Mouse (Mus musculus) kidney, embryonic 16.5 days (tissue): ENCODE data around the gene Agmo. TPM values are rescaled to one million over a fixed set of nuclear protein-coding genes. Genes with fewer than 3 reads are reported as not detected.

Experiments used
- ATAC-seq: fragments of 200-750 bp; cut with Nextera tagmentation; 2 replicates; pipeline ENCODE4 v1.8.0; 2017; ENCODE audit warnings: moderate TSS enrichment; ENCODE audit not compliant: low FRiP score, low TSS enrichment
- H3K27ac ChIP-seq: fragments of 300-500 bp; sonication (generic); 2 replicates; pipeline ENCODE4 v1.5.1; 2014; ENCODE audit warnings: low read length
- H3K27me3 ChIP-seq: fragments of 300-500 bp; sonication (generic); 2 replicates; pipeline ENCODE4 v1.6.1; 2014; ENCODE audit warnings: low read length, control low read depth, mixed read lengths; ENCODE audit not compliant: insufficient read depth
- H3K36me3 ChIP-seq: fragments of 300-500 bp; sonication (generic); 2 replicates; pipeline ENCODE4 v1.6.1; 2014; ENCODE audit warnings: low read length, control low read depth, mixed read lengths; ENCODE audit not compliant: insufficient read depth
- H3K4me1 ChIP-seq: fragments of 300-500 bp; sonication (generic); 2 replicates; pipeline ENCODE4 v1.6.1; 2014; ENCODE audit warnings: low read length, control low read depth, mixed read lengths; ENCODE audit not compliant: insufficient read depth
- H3K4me2 ChIP-seq: fragments of 300-500 bp; sonication (generic); replicated peaks from 2 replicates; pipeline ENCODE4 v1.6.1; 2014; ENCODE audit warnings: low read depth, low read length
- H3K4me3 ChIP-seq: fragments of 300-500 bp; sonication (generic); 2 replicates; pipeline ENCODE4 v1.5.1; 2014; ENCODE audit warnings: mild to moderate bottlenecking, low read length
- H3K9ac ChIP-seq: fragments of 300-500 bp; sonication (generic); replicated peaks from 2 replicates; pipeline ENCODE4 v1.6.1; 2014; ENCODE audit warnings: low read length
- H3K9me3 ChIP-seq: fragments of 300-500 bp; sonication (generic); 2 replicates; pipeline ENCODE4 v1.6.1; 2016; ENCODE audit warnings: low read length, control low read depth
- WGBS: fragments of 180-500 bp; shearing (Covaris S2); extraction: QIAGEN DNeasy Blood & Tissue Kit; methylation state at CpG from one replicate; pipeline ENCODE4 v1.1.7; 2014; 5-methylcytosine and 5-hydroxymethylcytosine counted together
- polyA plus RNA-seq: library from polyadenylated mRNA; unstranded; fragments of >200 nt; fragmentation: Nextera tagmentation; extraction: Ambion mirVana; gene quantifications from 2 replicates; pipeline ENCODE4 v1.2.1, GENCODE M21; 2015

The Agmo gene
- polyA plus RNA-seq, 1 experiment from 2014 or later = 0.57 TPM

- 19% methylated on average over 3 of the region's 3 CpGs for WGBS
- H3K27me3 ChIP-seq = no peaks in the 10 kb centered on the region
- H3K9ac ChIP-seq = no peak overlapping the region
- H3K4me2 ChIP-seq = no peak overlapping the region
- no peak overlapping the region for H3K4me3 ChIP-seq
- no peaks in the 10 kb centered on the region for H3K36me3 ChIP-seq
- H3K9me3 ChIP-seq = no peaks in the 10 kb centered on the region
- no peak overlapping the region for H3K27ac ChIP-seq
- ATAC-seq = peak; percentile 67; the same call in 1 of the 2 replicates
- no peaks in the 10 kb centered on the region for H3K4me1 ChIP-seq
Measured at GRCm38 (mm10) chr12:37272660-37273059, 31.2 kb downstream of the Agmo start.

DNA sequence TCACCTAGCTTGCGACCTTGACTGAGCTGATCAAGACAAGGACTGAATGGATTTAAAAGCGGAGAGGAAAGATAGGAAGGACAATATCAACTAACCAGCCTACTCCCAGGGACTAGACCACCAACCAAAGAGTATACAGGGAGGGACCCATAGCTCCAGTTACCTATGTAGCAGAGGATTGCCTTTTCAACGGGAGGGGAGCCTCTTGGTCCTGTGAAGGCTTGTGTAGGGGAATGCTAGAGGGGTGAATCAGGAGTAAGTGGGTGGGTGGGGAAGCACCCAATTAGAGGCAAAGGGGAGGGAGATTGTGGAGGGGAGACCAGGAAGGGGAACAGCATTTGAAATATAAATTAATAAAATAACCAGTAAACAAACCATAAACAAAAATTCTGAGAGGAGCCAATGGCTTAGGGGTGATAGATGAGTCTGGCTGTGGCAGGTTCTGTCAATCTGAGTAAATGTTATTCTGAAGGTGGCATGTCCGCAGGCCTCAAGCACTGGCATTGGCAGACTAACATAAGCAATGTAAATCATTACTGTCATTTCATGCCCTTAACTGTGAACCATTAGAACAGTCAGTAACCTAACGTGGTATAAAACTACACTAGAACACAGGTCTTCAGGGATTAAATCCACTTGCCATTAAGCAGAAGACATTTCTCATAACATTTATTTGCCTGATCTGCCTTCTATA, 32.7 kb downstream of the Agmo start:
- Histone ChIP-seq H3K4me1 (no peaks in the 10 kb centered on the region), H3K36me3 (no peaks in the 10 kb centered on the region), H3K4me2 (no peak overlapping the region), H3K9ac (no peak overlapping the region), H3K9me3 (no peaks in the 10 kb centered on the region), H3K27ac (no peak overlapping the region), H3K4me3 (no peak overlapping the region), H3K27me3 (no peaks in the 10 kb centered on the region)
- ATAC-seq = no peak
- WGBS = 79% methylated on average over 5 of the region's 5 CpGs

DNA sequence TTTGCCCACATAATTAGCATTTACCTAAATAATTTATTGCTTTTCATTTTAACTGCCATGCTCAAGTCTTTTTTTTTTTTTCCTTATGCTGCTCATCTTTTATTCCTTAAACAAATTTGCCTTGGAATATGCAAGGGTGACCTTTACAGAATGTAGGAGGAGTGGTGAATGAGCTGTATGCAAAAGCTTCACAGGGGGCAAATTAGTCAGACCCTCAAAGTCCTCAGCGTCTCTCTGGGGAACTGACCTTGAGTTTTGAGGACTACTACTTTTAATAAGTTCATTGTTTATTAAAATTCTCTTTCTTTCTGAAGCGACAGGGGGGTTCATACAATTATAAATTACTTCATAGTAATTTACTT, 33.2 kb downstream of the Agmo start:
- WGBS = 71% methylated on average over 2 of the region's 2 CpGs
- H3K4me3 ChIP-seq = no peak overlapping the region
- no peak overlapping the region for H3K9ac ChIP-seq
- no peaks in the 10 kb centered on the region for H3K36me3 ChIP-seq
- no peak for ATAC-seq
- no peaks in the 10 kb centered on the region for H3K9me3 ChIP-seq
- no peak overlapping the region for H3K4me2 ChIP-seq
- H3K27ac ChIP-seq = no peak overlapping the region
- H3K4me1 ChIP-seq = no peaks in the 10 kb centered on the region
- H3K27me3 ChIP-seq = no peaks in the 10 kb centered on the region

- no peaks in the 10 kb centered on the region for H3K36me3 ChIP-seq
- no peaks in the 10 kb centered on the region for H3K27me3 ChIP-seq
- peak; percentile 54; the same call in 1 of the 2 replicates for ATAC-seq
- H3K4me2 ChIP-seq = no peak overlapping the region
- WGBS = 9% methylated on average over 1 of the region's 1 CpGs
- no peak overlapping the region for H3K9ac ChIP-seq
- H3K4me3 ChIP-seq = no peak overlapping the region
- no peak overlapping the region for H3K27ac ChIP-seq
- no peaks in the 10 kb centered on the region for H3K9me3 ChIP-seq
- H3K4me1 ChIP-seq = 0 out of 2 replicates have a peak, but pooled peaks cover 4% of the 10 kb centered on the region
Measured at GRCm38 (mm10) chr12:37306956-37307466, 65.6 kb downstream of the Agmo start.

DNA sequence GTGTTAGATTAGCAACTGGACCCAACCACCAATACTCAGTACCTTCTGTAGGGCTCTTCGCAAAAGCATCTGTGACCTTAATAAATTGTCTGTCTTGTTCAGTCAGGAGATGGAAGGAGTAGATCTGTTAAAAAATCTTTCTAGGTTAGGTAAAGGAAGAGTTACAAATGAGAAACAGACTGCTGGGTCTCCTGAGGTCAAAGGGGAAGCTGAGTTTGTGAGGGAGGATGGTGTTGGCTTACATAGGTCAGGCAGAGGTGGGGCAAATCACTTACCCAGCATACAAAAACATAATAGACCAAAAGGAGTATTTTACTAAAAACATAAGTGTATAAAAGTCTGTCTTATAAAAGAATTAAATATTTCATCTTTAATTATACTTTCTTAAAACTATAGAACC, 69.3 kb downstream of the Agmo start:
- Histone ChIP-seq H3K4me2 (no peak overlapping the region), H3K27ac (no peak overlapping the region), H3K27me3 (no peaks in the 10 kb centered on the region), H3K9ac (no peak overlapping the region), H3K36me3 (no peaks in the 10 kb centered on the region), H3K4me1 (0 out of 2 replicates have a peak, but pooled peaks cover 4% of the 10 kb centered on the region), H3K4me3 (no peak overlapping the region), H3K9me3 (no peaks in the 10 kb centered on the region)
- ATAC-seq = no peak
- 58% methylated on average over 1 of the region's 1 CpGs for WGBS

DNA sequence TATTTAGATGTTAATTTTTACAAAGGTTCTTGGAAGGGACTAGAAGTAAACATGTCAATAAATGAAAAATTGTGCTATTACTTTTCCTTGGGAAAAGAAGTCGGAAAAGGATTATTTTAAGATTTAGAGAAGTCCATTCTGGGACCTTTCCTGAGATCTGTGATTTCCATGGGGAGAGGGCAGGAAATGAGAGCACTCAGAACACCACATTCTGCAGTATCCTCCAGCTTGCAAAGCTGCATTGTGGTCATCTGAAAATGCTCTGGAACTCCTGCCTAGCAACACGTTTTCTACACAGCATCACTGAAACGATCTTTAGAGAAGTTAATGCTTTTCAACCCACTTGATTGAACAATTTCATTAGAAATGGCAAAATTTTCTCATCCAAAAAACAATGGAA, 81.4 kb downstream of the Agmo start:
- Histone ChIP-seq H3K27ac (no peak overlapping the region), H3K27me3 (no peaks in the 10 kb centered on the region), H3K36me3 (no peaks in the 10 kb centered on the region), H3K9me3 (no peaks in the 10 kb centered on the region), H3K4me3 (no peak overlapping the region), H3K9ac (no peak overlapping the region), H3K4me1 (no peaks in the 10 kb centered on the region), H3K4me2 (no peak overlapping the region)
- ATAC-seq = no peak
- 57% methylated on average over 3 of the region's 3 CpGs for WGBS

- Histone ChIP-seq H3K9ac (no peak overlapping the region), H3K4me3 (no peak overlapping the region), H3K4me1 (no peaks in the 10 kb centered on the region), H3K27me3 (no peaks in the 10 kb centered on the region), H3K9me3 (no peaks in the 10 kb centered on the region), H3K27ac (no peak overlapping the region), H3K4me2 (no peak overlapping the region), H3K36me3 (no peaks in the 10 kb centered on the region)
- WGBS = 55% methylated on average over 5 of the region's 5 CpGs
- ATAC-seq = no peak
Measured at GRCm38 (mm10) chr12:37334987-37335386, 93.5 kb downstream of the Agmo start.

DNA sequence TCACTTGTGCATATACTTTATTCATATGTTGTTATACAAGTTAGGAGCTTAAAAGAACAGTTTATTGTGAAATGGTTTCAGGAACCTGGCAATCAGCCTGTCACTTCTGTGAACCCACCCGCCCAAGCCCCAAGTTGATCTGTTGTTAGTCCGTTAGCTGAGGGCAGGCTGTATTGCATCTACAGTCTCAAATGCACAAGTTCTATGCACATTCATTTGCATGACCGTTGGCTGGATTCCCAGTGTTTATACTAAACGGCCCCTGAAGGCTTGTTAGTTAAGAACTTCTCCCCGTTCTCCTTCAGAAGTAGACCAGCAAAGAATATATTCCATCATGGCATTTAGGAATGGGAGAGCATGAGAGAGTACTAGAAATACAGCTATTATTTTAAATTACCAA, 102.8 kb downstream of the Agmo start:
- Histone ChIP-seq H3K4me3 (no peak overlapping the region), H3K4me1 (no peaks in the 10 kb centered on the region), H3K9me3 (no peaks in the 10 kb centered on the region), H3K4me2 (no peak overlapping the region), H3K9ac (no peak overlapping the region), H3K36me3 (no peaks in the 10 kb centered on the region), H3K27ac (no peak overlapping the region), H3K27me3 (no peaks in the 10 kb centered on the region)
- 56% methylated on average over 5 of the region's 5 CpGs for WGBS
- no peak for ATAC-seq

GRCm38 (mm10) chr12:37345696-37346095, 104.3 kb downstream of the Agmo start:
- no peak overlapping the region for H3K27ac ChIP-seq
- no peak overlapping the region for H3K4me2 ChIP-seq
- no peaks in the 10 kb centered on the region for H3K27me3 ChIP-seq
- H3K4me3 ChIP-seq = no peak overlapping the region
- no peaks in the 10 kb centered on the region for H3K4me1 ChIP-seq
- WGBS = 28% methylated on average over 5 of the region's 5 CpGs
- ATAC-seq = peak; percentile 71; the same call in 1 of the 2 replicates
- H3K9ac ChIP-seq = no peak overlapping the region
- H3K9me3 ChIP-seq = no peaks in the 10 kb centered on the region
- no peaks in the 10 kb centered on the region for H3K36me3 ChIP-seq

DNA sequence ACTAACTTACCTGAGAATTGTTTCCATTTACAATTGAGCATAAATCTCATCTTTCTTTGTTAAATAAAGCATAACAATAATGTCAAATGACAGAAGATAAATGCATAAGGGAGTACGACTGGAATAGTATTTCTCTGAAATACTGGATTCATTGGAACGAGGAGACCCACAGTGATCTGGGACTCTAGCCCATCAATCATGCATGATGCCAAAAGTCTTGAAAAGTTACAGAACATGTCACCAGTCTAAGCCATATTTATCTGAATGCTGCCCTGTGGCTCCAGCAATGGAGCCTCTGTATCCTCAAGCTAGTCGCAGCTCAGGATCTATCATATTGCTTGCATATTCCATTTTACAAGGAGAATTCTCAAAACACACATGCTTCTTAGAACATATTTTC, 150.9 kb downstream of the Agmo start:
- no peaks in the 10 kb centered on the region for H3K9me3 ChIP-seq
- no peak for ATAC-seq
- H3K4me2 ChIP-seq = no peak overlapping the region
- H3K27ac ChIP-seq = no peak overlapping the region
- no peak overlapping the region for H3K9ac ChIP-seq
- H3K4me1 ChIP-seq = no peaks in the 10 kb centered on the region
- no peak overlapping the region for H3K4me3 ChIP-seq
- H3K36me3 ChIP-seq = no peaks in the 10 kb centered on the region
- no peaks in the 10 kb centered on the region for H3K27me3 ChIP-seq
- WGBS = 61% methylated on average over 3 of the region's 3 CpGs
